Mouse (Mus musculus) MEL (cell line): ENCODE results near the gene Nxnl1.

Experiments used
- CTCF ChIP-seq, 3 experiments: IDR thresholded peaks in 2 of 3; conservative IDR thresholded peaks in 1 of 3; 2 replicates each; pipeline ENCODE4 v1.5.1; 2011 to 2012; ENCODE audit warnings: low read length in 3 of 3, low read depth in 2 of 3, mild to moderate bottlenecking in 2 of 3, improper control_type of control experiment in 1 of 3, inconsistent platforms in 1 of 3, mixed read lengths in 1 of 3, moderate library complexity in 1 of 3; ENCODE audit not compliant: control insufficient read depth in 1 of 3, insufficient read depth in 1 of 3, poor library complexity in 1 of 3, severe bottlenecking in 1 of 3
- EP300 ChIP-seq, 2 experiments: IDR thresholded peaks; 2 replicates each; pipeline ENCODE4 v1.6.1; 2011; ENCODE audit warnings: improper control_type of control experiment in 2 of 2, low read length in 2 of 2, low read depth in 1 of 2, mild to moderate bottlenecking in 1 of 2
- MEF2A ChIP-seq: IDR thresholded peaks from 2 replicates; pipeline ENCODE4 v1.6.1; 2014; ENCODE audit warnings: low read depth, mild to moderate bottlenecking, inconsistent platforms, low read length, improper control_type of control experiment; ENCODE audit not compliant: poor library complexity, insufficient replicate concordance, severe bottlenecking; ENCODE audit errors: extremely low read depth
- NRF1 ChIP-seq: IDR thresholded peaks from 2 replicates; pipeline ENCODE4 v1.6.1; 2014; ENCODE audit warnings: low read depth, mild to moderate bottlenecking, inconsistent platforms, low read length, improper control_type of control experiment, moderate library complexity; ENCODE audit not compliant: poor library complexity, insufficient read depth, severe bottlenecking
- RAD21 ChIP-seq: IDR thresholded peaks from 2 replicates; pipeline ENCODE4 v1.6.1; 2011; ENCODE audit warnings: mild to moderate bottlenecking, low read depth, low read length, improper control_type of control experiment
- TCF12 ChIP-seq: IDR thresholded peaks from 2 replicates; pipeline ENCODE4 v1.6.1; 2014; ENCODE audit warnings: low read depth, mild to moderate bottlenecking, inconsistent platforms, low read length, improper control_type of control experiment, moderate library complexity
- ZMIZ1 ChIP-seq: IDR thresholded peaks from 2 replicates; pipeline ENCODE4 v1.6.1; 2012; ENCODE audit warnings: low read depth, mild to moderate bottlenecking, inconsistent platforms, low read length, improper control_type of control experiment, moderate library complexity
- ZNF384 ChIP-seq: IDR thresholded peaks from 2 replicates; pipeline ENCODE4 v1.6.1; 2012; ENCODE audit warnings: low read depth, mild to moderate bottlenecking, inconsistent platforms, low read length, improper control_type of control experiment

- TF ChIP-seq CTCF (IDR thresholded peaks at IDR 0.05 in 2 of 3, conservative IDR thresholded peaks at IDR 0.05 in 1 of 3; ENCODE audit: control insufficient read depth in 1 of 3, insufficient read depth in 1 of 3, low read depth in 2 of 3, low read length in 3 of 3, poor library complexity in 1 of 3, severe bottlenecking in 1 of 3) (peak; percentile 19 to 48 (median 27); a peak in 4 of 6 replicates), TCF12 (no peak), ZNF384 (no peak), MEF2A (no peak), RAD21 (peak; percentile 8; the same call in 1 of the 2 replicates), NRF1 (no peak), ZMIZ1 (no peak), EP300 (IDR thresholded peaks at IDR 0.05; ENCODE audit: low read depth in 1 of 2, low read length in 2 of 2) (no peak)
These were observed 2.4 kb downstream of the Nxnl1 start for GRCm38 (mm10) chr8:71563992-71564391.
